12 mouse cellular contexts compared by ENCODE assay signal in genomic region chr7:98160041-98160740, GRCm38 (mm10). TPM values are rescaled to one million over a fixed set of nuclear protein-coding genes. Genes with fewer than 3 reads are reported as not detected.
DNase-seq lines count a peak whose midpoint lies in the region; ATAC-seq lines count a peak whose summit lies in the region.
"Had no signal": no experiment of that assay in that cellular context is flagged by ENCODE, and none has a peak within 500 bp of the region (broad histone marks: within the 10 kb centered on the region; RNA-seq: fewer than 3 reads in every experiment).

No protein-coding gene starts in this region.

- no peak overlapping the region for H3K9ac ChIP-seq in hindbrain, embryonic 12.5 days
- H3K9ac ChIP-seq in midbrain, embryonic 14.5 days (replicated peaks; ENCODE audit: low read length), result no peak overlapping the region
- H3K9ac ChIP-seq: forebrain, embryonic 12.5 days; limb, embryonic 15.5 days had no signal

- peak overlapping the region; percentile 59; the same call in 1 of the 2 replicates for H3K27ac ChIP-seq in hindbrain, embryonic 10.5 days
- no peak overlapping the region for H3K27ac ChIP-seq in hindbrain, embryonic 12.5 days
- no peak overlapping the region for H3K27ac ChIP-seq in midbrain, embryonic 14.5 days (replicated peaks; ENCODE audit: low read depth, low read length)
- H3K27ac ChIP-seq: forebrain, embryonic 12.5 days had no signal

- DNase-seq in hindbrain, embryonic 10.5 days (ENCODE audit: low spot score), result no peak
- peak; percentile 49 for DNase-seq in NIH3T3 (ENCODE audit: low read depth)
- DNase-seq in kidney, postnatal 10 days, result peak; percentile 66
- DNase-seq in lung, postnatal 10 days, result peak; percentile 60
- DNase-seq in ovary, postnatal 10 days (ENCODE audit: low spot score), result no peak
- DNase-seq in left cerebral cortex, adult 8-10 months (ENCODE audit: low spot score in 2 of 2), result no peak
- DNase-seq in midbrain, embryonic 14.5 days, result no peak
- DNase-seq: adrenal gland, postnatal 25 days; cerebellum, postnatal 25 days had no signal

- ATAC-seq in hindbrain, embryonic 12.5 days (ENCODE audit: low FRiP score), result no peak
- no peak for ATAC-seq in midbrain, embryonic 14.5 days (ENCODE audit: low FRiP score, low TSS enrichment)

- peaks cover 83% of the 10 kb centered on the region for H3K4me1 ChIP-seq in hindbrain, embryonic 10.5 days (replicated peaks)
- peaks cover 51% of the 10 kb centered on the region for H3K4me1 ChIP-seq in hindbrain, embryonic 12.5 days
- H3K4me1 ChIP-seq in midbrain, embryonic 14.5 days (ENCODE audit: control insufficient read depth, insufficient read depth, low read length), result peaks cover 15% of the 10 kb centered on the region

- WGBS in hindbrain, embryonic 10.5 days, result 61% methylated on average over 8 of the region's 8 CpGs
- 57% methylated on average over 8 of the region's 8 CpGs for WGBS in hindbrain, embryonic 12.5 days
- 66% methylated on average over 8 of the region's 8 CpGs for WGBS in midbrain, embryonic 14.5 days

- no peak overlapping the region for H3K4me3 ChIP-seq in hindbrain, embryonic 10.5 days
- no peak overlapping the region for H3K4me3 ChIP-seq in hindbrain, embryonic 12.5 days
- H3K4me3 ChIP-seq in midbrain, embryonic 14.5 days (replicated peaks; ENCODE audit: low read depth, low read length), result no peak overlapping the region
- H3K4me3 ChIP-seq: forebrain, embryonic 12.5 days; limb, embryonic 15.5 days had no signal

- H3K27me3 ChIP-seq in hindbrain, embryonic 10.5 days (ENCODE audit: insufficient read depth, poor library complexity, severe bottlenecking), result no peaks in the 10 kb centered on the region; the same call in 1 of the 2 replicates
- peaks cover 8% of the 10 kb centered on the region; the same call in 1 of the 2 replicates for H3K27me3 ChIP-seq in hindbrain, embryonic 12.5 days
- no peaks in the 10 kb centered on the region for H3K27me3 ChIP-seq in midbrain, embryonic 14.5 days (ENCODE audit: control insufficient read depth, insufficient read depth, low read length)
- H3K27me3 ChIP-seq: limb, embryonic 15.5 days had no signal

- no peak overlapping the region for H3K4me2 ChIP-seq in hindbrain, embryonic 12.5 days (replicated peaks)
- no peak overlapping the region for H3K4me2 ChIP-seq in midbrain, embryonic 14.5 days (ENCODE audit: low read length)
- H3K4me2 ChIP-seq: forebrain, embryonic 12.5 days; limb, embryonic 15.5 days had no signal

- H3K36me3 ChIP-seq in hindbrain, embryonic 10.5 days, result no peaks in the 10 kb centered on the region
- no peaks in the 10 kb centered on the region for H3K36me3 ChIP-seq in hindbrain, embryonic 12.5 days
- no peaks in the 10 kb centered on the region for H3K36me3 ChIP-seq in midbrain, embryonic 14.5 days (ENCODE audit: control insufficient read depth, insufficient read depth, low read length)
- H3K36me3 ChIP-seq: forebrain, embryonic 12.5 days; limb, embryonic 15.5 days had no signal

- no peaks in the 10 kb centered on the region for H3K9me3 ChIP-seq in hindbrain, embryonic 10.5 days
- H3K9me3 ChIP-seq in hindbrain, embryonic 12.5 days (replicated peaks), result no peaks in the 10 kb centered on the region
- H3K9me3 ChIP-seq in midbrain, embryonic 14.5 days (ENCODE audit: control insufficient read depth, low read length), result no peaks in the 10 kb centered on the region
- H3K9me3 ChIP-seq: forebrain, embryonic 12.5 days; limb, embryonic 15.5 days had no signal

RNA-seq across cellular contexts. Expression of gene Omp, which starts 14.9 kb away (rescaled TPM):
- 0.07 and 0.13 TPM in 2 replicates for polyA plus RNA-seq in hindbrain, embryonic 10.5 days (2016; fragmentation: Nextera tagmentation; extraction: Ambion mirVana)
- polyA plus RNA-seq in hindbrain, embryonic 12.5 days (2016; fragmentation: Nextera tagmentation; extraction: Ambion mirVana), result 0.28 and 0.73 TPM in 2 replicates
- total RNA-seq in left cerebral cortex, adult 8-10 months (2022), result 1 to 10 TPM in 1 of 4 experiments, under 1 TPM in 3; 0.55 to 1.4 (median 0.73) TPM
- polyA plus RNA-seq in midbrain, embryonic 14.5 days (2014; fragmentation: Nextera tagmentation; extraction: Ambion mirVana), result 0.29 and 0.43 TPM in 2 replicates

RNA-seq across cellular contexts. Expression of gene Capn5, which starts 17.9 kb away (rescaled TPM):
- 5.6 and 9.9 TPM in 2 replicates for polyA plus RNA-seq in hindbrain, embryonic 10.5 days (2016; fragmentation: Nextera tagmentation; extraction: Ambion mirVana)
- polyA plus RNA-seq in hindbrain, embryonic 12.5 days (2016; fragmentation: Nextera tagmentation; extraction: Ambion mirVana), result 12.3 and 12.7 TPM in 2 replicates
- 10 to 100 TPM; 30.8 to 35.2 (median 31.7) TPM for total RNA-seq in left cerebral cortex, adult 8-10 months (2022)
- polyA plus RNA-seq in midbrain, embryonic 14.5 days (2014; fragmentation: Nextera tagmentation; extraction: Ambion mirVana), result 9.8 and 9.9 TPM in 2 replicates

RNA-seq across cellular contexts. Expression of gene B3gnt6, which starts 39.1 kb away (rescaled TPM):
- polyA plus RNA-seq in hindbrain, embryonic 10.5 days (2016; fragmentation: Nextera tagmentation; extraction: Ambion mirVana), result 0.10 TPM in 1 of 2 replicates, not detected in the other
- 0.09 TPM in 1 of 2 replicates, not detected in the other for polyA plus RNA-seq in hindbrain, embryonic 12.5 days (2016; fragmentation: Nextera tagmentation; extraction: Ambion mirVana)
- total RNA-seq in left cerebral cortex, adult 8-10 months (2022), result under 1 TPM; 0.15 to 0.41 (median 0.28) TPM
- 0.12 and 0.32 TPM in 2 replicates for polyA plus RNA-seq in midbrain, embryonic 14.5 days (2014; fragmentation: Nextera tagmentation; extraction: Ambion mirVana)
- polyA plus RNA-seq: limb, embryonic 15.5 days had no signal

RNA-seq across cellular contexts. Expression of gene Myo7a, which starts 40.9 kb away (rescaled TPM):
- polyA plus RNA-seq in hindbrain, embryonic 10.5 days (2016; fragmentation: Nextera tagmentation; extraction: Ambion mirVana), result 17.3 and 21.2 TPM in 2 replicates
- 21.9 and 22.5 TPM in 2 replicates for polyA plus RNA-seq in hindbrain, embryonic 12.5 days (2016; fragmentation: Nextera tagmentation; extraction: Ambion mirVana)
- 10 to 100 TPM; 11.1 to 15.8 (median 14.0) TPM for total RNA-seq in left cerebral cortex, adult 8-10 months (2022)
- 20.3 and 21.0 TPM in 2 replicates for polyA plus RNA-seq in midbrain, embryonic 14.5 days (2014; fragmentation: Nextera tagmentation; extraction: Ambion mirVana)

Comparison
In these comparisons a context has a peak if more than half of its experiments do, and no peak if none do; other contexts are left out.
1. DNase-seq: peak in NIH3T3 (single experiment), kidney, postnatal 10 days (single experiment) and lung, postnatal 10 days (single experiment); none in hindbrain, embryonic 10.5 days (single experiment), ovary, postnatal 10 days (single experiment), left cerebral cortex, adult 8-10 months (0 of 2) and midbrain, embryonic 14.5 days (single experiment).